Mouse (Mus musculus) cerebellum, adult 9-10 months (tissue): ENCODE measurements around the gene Wdr34.
A peak's percentile ranks its signal among the peaks of the same experiment; 100 is the strongest.

Experiments
- DNase-seq: peaks from one replicate; pipeline ENCODE4 v3.0.0; 2022

The Wdr34 gene

GRCm38 (mm10) chr2:30048699-30049388 lies at the start of gene Wdr34:
Gene Wdr34, minus strand, starts transcription at chr2:30048881.
- peak; percentile 96 for DNase-seq

GRCm38 (mm10) chr2:30095882-30096527 lies 47.3 kb upstream of the Wdr34 start:
- peak; percentile 53 for DNase-seq

GRCm38 (mm10) chr2:30094208-30094588 lies 45.5 kb upstream of the Wdr34 start:
- DNase-seq, result no peak

GRCm38 (mm10) chr2:30093471-30094207 lies 45.0 kb upstream of the Wdr34 start, which contains the start of gene Zdhhc12:
Gene Zdhhc12, minus strand, starts transcription at chr2:30093648.
- peak; percentile 93 for DNase-seq

GRCm38 (mm10) chr2:30092280-30092918 lies 43.7 kb upstream of the Wdr34 start:
- no peak for DNase-seq

- no peak for DNase-seq
These were observed 42.8 kb upstream of the Wdr34 start for GRCm38 (mm10) chr2:30091521-30091920.

GRCm38 (mm10) chr2:30087310-30087709 lies 38.6 kb upstream of the Wdr34 start:
- no peak for DNase-seq

- DNase-seq, result no peak
These were observed 36.0 kb upstream of the Wdr34 start for GRCm38 (mm10) chr2:30084632-30085031.

- no peak for DNase-seq
These were observed 35.4 kb upstream of the Wdr34 start for GRCm38 (mm10) chr2:30084113-30084512.

GRCm38 (mm10) chr2:30080181-30080800 lies 31.6 kb upstream of the Wdr34 start:
- no peak for DNase-seq

- DNase-seq, result no peak
These were observed 30.1 kb upstream of the Wdr34 start for GRCm38 (mm10) chr2:30078760-30079159.

GRCm38 (mm10) chr2:30078349-30078712 lies 29.6 kb upstream of the Wdr34 start:
- no peak for DNase-seq

GRCm38 (mm10) chr2:30077502-30078348 lies 29.0 kb upstream of the Wdr34 start, which contains the start of gene Pkn3:
Gene Pkn3, plus strand, starts transcription at chr2:30077684.
- DNase-seq, result peak; percentile 74

GRCm38 (mm10) chr2:30076959-30077358 lies 28.3 kb upstream of the Wdr34 start:
- no peak for DNase-seq

GRCm38 (mm10) chr2:30076439-30076838 lies 27.8 kb upstream of the Wdr34 start:
- DNase-seq, result no peak

GRCm38 (mm10) chr2:30075625-30076024 lies 26.9 kb upstream of the Wdr34 start:
- no peak for DNase-seq

GRCm38 (mm10) chr2:30073285-30073684 lies 24.6 kb upstream of the Wdr34 start:
- no peak for DNase-seq

- no peak for DNase-seq
These were observed 24.2 kb upstream of the Wdr34 start for GRCm38 (mm10) chr2:30072875-30073274.

GRCm38 (mm10) chr2:30067962-30068361 lies 19.3 kb upstream of the Wdr34 start:
- no peak for DNase-seq

- peak; percentile 46 for DNase-seq
These were observed 18.6 kb upstream of the Wdr34 start for GRCm38 (mm10) chr2:30067031-30067888.
